Mouse (Mus musculus): ENCODE data around the gene Marf1.
"Not testable (repeated sequence)": the region's sequence is repeated elsewhere in the genome, so short reads cannot be mapped to it uniquely, and the experiment has no call there.

Gene Marf1

GRCm38 (mm10) chr16:14068701-14069100 is 94.5 kb downstream of the Marf1 start:
- in situ Hi-C loops (cut with MboI) = not testable (repeated sequence)

- in situ Hi-C loops (cut with MboI) = not testable (repeated sequence)
Observed at GRCm38 (mm10) chr16:14066571-14066970, 96.6 kb downstream of the Marf1 start.

- in situ Hi-C loops (cut with MboI) = no loop called here
Observed at GRCm38 (mm10) chr16:14059869-14060268, 103.3 kb downstream of the Marf1 start.
